Mouse (Mus musculus) adrenal gland, adult 2 months (tissue): ENCODE results near the gene Apba3. TPM values are rescaled to one million over a fixed set of nuclear protein-coding genes. Genes with fewer than 3 reads are reported as not detected.
A peak's percentile ranks its signal among the peaks of the same experiment; 100 is the strongest.

ENCODE experiments used
- DNase-seq: peaks from one replicate; pipeline ENCODE4 v3.0.0; 2021
- microRNA-seq, 2 experiments: library from miRNA; unstranded; fragments of <30 nt; microRNA quantifications; one replicate each; pipeline ENCODE4 v1.2.0; 2021
- polyA plus RNA-seq: library from polyadenylated mRNA; depleted of rRNA; stranded (reverse); fragments of >200 nt; gene quantifications from 2 replicates; pipeline ENCODE4 v1.2.3, GENCODE M21; 2012; rRNA removed
- total RNA-seq, 2 experiments: library from RNA; stranded (reverse); gene quantifications; 2 replicates each; pipeline ENCODE4 v1.2.3; 2021

Gene Apba3
- total and polyA plus RNA-seq, 3 experiments: 83.5 to 165 (median 121) TPM

- no peak for DNase-seq
Measured at GRCm38 (mm10) chr10:81306837-81307682, 40.3 kb downstream of the Apba3 start.

- DNase-seq: no peak
Measured at GRCm38 (mm10) chr10:81309571-81309970, 42.8 kb downstream of the Apba3 start.

GRCm38 (mm10) chr10:81313581-81313980, 46.8 kb downstream of the Apba3 start:
- DNase-seq: no peak

GRCm38 (mm10) chr10:81314201-81314600, 47.4 kb downstream of the Apba3 start:
- DNase-seq: no peak

GRCm38 (mm10) chr10:81315587-81315986, 48.8 kb downstream of the Apba3 start:
- peak; percentile 10 for DNase-seq

GRCm38 (mm10) chr10:81316338-81317060, 49.7 kb downstream of the Apba3 start:
- peak; percentile 54 for DNase-seq

- DNase-seq: peak; percentile 90
Measured at GRCm38 (mm10) chr10:81317273-81317672, 50.5 kb downstream of the Apba3 start.

- DNase-seq: peak; percentile 85
Measured at GRCm38 (mm10) chr10:81318589-81319329, 52.0 kb downstream of the Apba3 start.

- peak; percentile 54 for DNase-seq
Measured at GRCm38 (mm10) chr10:81319330-81319699, 52.6 kb downstream of the Apba3 start.

- peak; percentile 65 for DNase-seq
Measured at GRCm38 (mm10) chr10:81319741-81320549, 53.2 kb downstream of the Apba3 start.

- DNase-seq: peak; percentile 100
Measured at GRCm38 (mm10) chr10:81320550-81321347, 54.0 kb downstream of the Apba3 start, which contains the start of gene Cactin. TSS of gene Cactin (plus strand) at chr10:81321103.

- no peak for DNase-seq
Measured at GRCm38 (mm10) chr10:81321436-81321835, 54.7 kb downstream of the Apba3 start.

GRCm38 (mm10) chr10:81322444-81322843, 55.7 kb downstream of the Apba3 start:
- no peak for DNase-seq

Small RNAs within 50 kb of the gene (microRNA-seq; reads per million reads assigned to microRNA genes)
- 13.6 to 15.2 reads per million in 2 experiments for gene Mir3057

Other genes with a start within 250 kb of the Apba3 start
Only the 30 nearest of the 33 such genes appear.
- gene Sgta, start 206.8 kb upstream of the Apba3 start, total RNA-seq: 100 to 1,000 TPM; 198 to 288 TPM
- gene Sgta, start 206.8 kb upstream of the Apba3 start, polyA plus RNA-seq: 495 and 554 TPM in 2 replicates
- 10 to 100 TPM; 40.5 to 77.9 TPM for gene Thop1, start 196.9 kb upstream of the Apba3 start, total RNA-seq
- 75.0 and 95.7 TPM in 2 replicates for gene Thop1, start 196.9 kb upstream of the Apba3 start, polyA plus RNA-seq
- under 1 TPM; 0.59 to 0.86 TPM for gene Creb3l3, start 168.1 kb upstream of the Apba3 start, total RNA-seq
- gene Creb3l3, start 168.1 kb upstream of the Apba3 start, polyA plus RNA-seq: 0.39 and 0.89 TPM in 2 replicates
- gene Map2k2, start 161.0 kb upstream of the Apba3 start, total RNA-seq: 100 to 1,000 TPM; 157 to 185 TPM
- gene Map2k2, start 161.0 kb upstream of the Apba3 start, polyA plus RNA-seq: 787 and 873 TPM in 2 replicates
- 10 to 100 TPM; 62.9 to 80.9 TPM for gene Zbtb7a, start 131.7 kb upstream of the Apba3 start, total RNA-seq
- 150 and 158 TPM in 2 replicates for gene Zbtb7a, start 131.7 kb upstream of the Apba3 start, polyA plus RNA-seq
- 10 to 100 TPM; 27.3 to 29.8 TPM for gene Pias4, start 99.0 kb upstream of the Apba3 start, total RNA-seq
- gene Pias4, start 99.0 kb upstream of the Apba3 start, polyA plus RNA-seq: 41.4 and 48.6 TPM in 2 replicates
- 1,000 to 10,000 TPM; 1,393 to 1,508 TPM for gene Eef2, start 90.3 kb upstream of the Apba3 start, total RNA-seq
- 1,342 and 1,424 TPM in 2 replicates for gene Eef2, start 90.3 kb upstream of the Apba3 start, polyA plus RNA-seq
- gene Dapk3, start 84.0 kb upstream of the Apba3 start, total RNA-seq: 10 to 100 TPM; 74.6 to 76.7 TPM
- 100 and 127 TPM in 2 replicates for gene Dapk3, start 84.0 kb upstream of the Apba3 start, polyA plus RNA-seq
- gene 4930442H23Rik, start 83.1 kb upstream of the Apba3 start, total RNA-seq: not detected
- gene 4930442H23Rik, start 83.1 kb upstream of the Apba3 start, polyA plus RNA-seq: 0.12 TPM in 1 of 2 replicates, not detected in the other
- gene Nmrk2, start 64.9 kb upstream of the Apba3 start, total RNA-seq: not detected
- not detected in 2 replicates for gene Nmrk2, start 64.9 kb upstream of the Apba3 start, polyA plus RNA-seq
- gene Atcay, start 36.1 kb upstream of the Apba3 start, total RNA-seq: 1 to 10 TPM; 2.4 to 3.8 TPM
- gene Atcay, start 36.1 kb upstream of the Apba3 start, polyA plus RNA-seq: 1.4 and 1.6 TPM in 2 replicates
- 10 to 100 TPM; 12.6 to 14.1 TPM for gene Zfr2, start 33.8 kb upstream of the Apba3 start, total RNA-seq
- 38.7 and 47.5 TPM in 2 replicates for gene Zfr2, start 33.8 kb upstream of the Apba3 start, polyA plus RNA-seq
- under 1 TPM; 0.69 to 0.73 TPM for gene Matk, start 14.0 kb upstream of the Apba3 start, total RNA-seq
- gene Matk, start 14.0 kb upstream of the Apba3 start, polyA plus RNA-seq: 0.86 and 1.0 TPM in 2 replicates
- 100 to 1,000 TPM; 123 to 131 TPM for gene Mrpl54, start within 50 bp of the Apba3 start, total RNA-seq
- 193 and 221 TPM in 2 replicates for gene Mrpl54, start within 50 bp of the Apba3 start, polyA plus RNA-seq
- under 1 TPM; 0.41 to 0.92 TPM for gene Tjp3, start 24.6 kb downstream of the Apba3 start, total RNA-seq
- 0.52 and 0.72 TPM in 2 replicates for gene Tjp3, start 24.6 kb downstream of the Apba3 start, polyA plus RNA-seq
- gene Pip5k1c, start 26.0 kb downstream of the Apba3 start, total RNA-seq: 10 to 100 TPM; 34.3 to 44.6 TPM
- 71.0 and 72.8 TPM in 2 replicates for gene Pip5k1c, start 26.0 kb downstream of the Apba3 start, polyA plus RNA-seq
- 10 to 100 TPM; 32.6 to 40.3 TPM for gene Cactin, start 54.1 kb downstream of the Apba3 start, total RNA-seq
- 35.5 and 37.4 TPM in 2 replicates for gene Cactin, start 54.1 kb downstream of the Apba3 start, polyA plus RNA-seq
- gene Tbxa2r, start 61.8 kb downstream of the Apba3 start, total RNA-seq: 10 to 100 TPM; 33.2 to 45.4 TPM
- gene Tbxa2r, start 61.8 kb downstream of the Apba3 start, polyA plus RNA-seq: 137 and 154 TPM in 2 replicates
- gene Gipc3, start 76.3 kb downstream of the Apba3 start, total RNA-seq: 10 to 100 TPM in 1 of 2 experiments, 1 to 10 TPM in 1; 2.9 to 10.3 TPM
- 2.8 and 3.2 TPM in 2 replicates for gene Gipc3, start 76.3 kb downstream of the Apba3 start, polyA plus RNA-seq
- gene Hmg20b, start 83.5 kb downstream of the Apba3 start, total RNA-seq: 10 to 100 TPM; 81.6 to 89.9 TPM
- gene Hmg20b, start 83.5 kb downstream of the Apba3 start, polyA plus RNA-seq: 272 and 280 TPM in 2 replicates
- 10 to 100 TPM; 15.3 to 16.5 TPM for gene Mfsd12, start 90.5 kb downstream of the Apba3 start, total RNA-seq
- 69.3 and 77.4 TPM in 2 replicates for gene Mfsd12, start 90.5 kb downstream of the Apba3 start, polyA plus RNA-seq
- 1 to 10 TPM; 1.2 to 3.6 TPM for gene 4930404N11Rik, start 98.9 kb downstream of the Apba3 start, total RNA-seq
- gene 4930404N11Rik, start 98.9 kb downstream of the Apba3 start, polyA plus RNA-seq: 9.7 and 12.4 TPM in 2 replicates
- gene Fzr1, start 111.6 kb downstream of the Apba3 start, total RNA-seq: 10 to 100 TPM; 40.7 to 45.0 TPM
- gene Fzr1, start 111.6 kb downstream of the Apba3 start, polyA plus RNA-seq: 95.6 and 103 TPM in 2 replicates
- gene Dohh, start 117.5 kb downstream of the Apba3 start, total RNA-seq: 10 to 100 TPM; 39.6 to 54.3 TPM
- gene Dohh, start 117.5 kb downstream of the Apba3 start, polyA plus RNA-seq: 125 and 132 TPM in 2 replicates
- gene Gm48551, start 117.5 kb downstream of the Apba3 start, total RNA-seq: 1 to 10 TPM; 1.8 to 2.5 TPM
- 2.9 and 6.7 TPM in 2 replicates for gene Gm48551, start 117.5 kb downstream of the Apba3 start, polyA plus RNA-seq
- 1 to 10 TPM in 1 of 2 experiments, not detected in 1; 1.4 TPM for gene Gm48552, start 122.0 kb downstream of the Apba3 start, total RNA-seq
- 2.5 and 4.4 TPM in 2 replicates for gene Gm48552, start 122.0 kb downstream of the Apba3 start, polyA plus RNA-seq
- gene Smim24, start 126.1 kb downstream of the Apba3 start, total RNA-seq: 1 to 10 TPM; 1.4 to 1.6 TPM
- gene Smim24, start 126.1 kb downstream of the Apba3 start, polyA plus RNA-seq: 4.5 and 5.4 TPM in 2 replicates
- gene Nfic, start 188.7 kb downstream of the Apba3 start, total RNA-seq: 100 to 1,000 TPM in 1 of 2 experiments, 10 to 100 TPM in 1; 80.8 to 126 TPM
- gene Nfic, start 188.7 kb downstream of the Apba3 start, polyA plus RNA-seq: 142 and 171 TPM in 2 replicates
- gene Celf5, start 215.7 kb downstream of the Apba3 start, total RNA-seq: under 1 TPM; 0.55 to 0.78 TPM
- gene Celf5, start 215.7 kb downstream of the Apba3 start, polyA plus RNA-seq: 1.4 and 2.2 TPM in 2 replicates
- 100 to 1,000 TPM; 111 to 123 TPM for gene Ncln, start 229.4 kb downstream of the Apba3 start, total RNA-seq
- 562 and 856 TPM in 2 replicates for gene Ncln, start 229.4 kb downstream of the Apba3 start, polyA plus RNA-seq